Mouse (Mus musculus): ENCODE measurements around the gene C1ql2. TPM values are rescaled to one million over a fixed set of nuclear protein-coding genes. Genes with fewer than 3 reads are reported as not detected.

The C1ql2 gene
- polyA plus RNA-seq (2012; rRNA removed; ENCODE audit: low replicate concordance): 0.06 TPM in 1 of 2 replicates, not detected in the other

GRCm38 (mm10) chr1:120340419-120341171 lies at the start of gene C1ql2:
Gene C1ql2 (plus strand): TSS chr1:120340582.

Other genes starting within 250 kb of the C1ql2 start
- gene Dbi, start 219.5 kb upstream of the C1ql2 start, polyA plus RNA-seq (2012; rRNA removed; ENCODE audit: low replicate concordance): 517 and 537 TPM in 2 replicates
- gene 3110009E18Rik, start 219.4 kb upstream of the C1ql2 start, polyA plus RNA-seq (2012; rRNA removed; ENCODE audit: low replicate concordance): 0.42 TPM in 1 of 2 replicates, not detected in the other
- gene Steap3, start 67.9 kb upstream of the C1ql2 start, polyA plus RNA-seq (2012; rRNA removed; ENCODE audit: low replicate concordance): 10.0 and 11.6 TPM in 2 replicates
- 0.05 TPM in 1 of 2 replicates, not detected in the other for gene Marco, start 164.4 kb downstream of the C1ql2 start, polyA plus RNA-seq (2012; rRNA removed; ENCODE audit: low replicate concordance)